Mouse (Mus musculus): ENCODE results near the gene Akap6. TPM values are rescaled to one million over a fixed set of nuclear protein-coding genes. Genes with fewer than 3 reads are reported as not detected.

Gene Akap6
- total RNA-seq, 2 experiments from 2014 or later = 25.6 to 37.0 TPM

DNA sequence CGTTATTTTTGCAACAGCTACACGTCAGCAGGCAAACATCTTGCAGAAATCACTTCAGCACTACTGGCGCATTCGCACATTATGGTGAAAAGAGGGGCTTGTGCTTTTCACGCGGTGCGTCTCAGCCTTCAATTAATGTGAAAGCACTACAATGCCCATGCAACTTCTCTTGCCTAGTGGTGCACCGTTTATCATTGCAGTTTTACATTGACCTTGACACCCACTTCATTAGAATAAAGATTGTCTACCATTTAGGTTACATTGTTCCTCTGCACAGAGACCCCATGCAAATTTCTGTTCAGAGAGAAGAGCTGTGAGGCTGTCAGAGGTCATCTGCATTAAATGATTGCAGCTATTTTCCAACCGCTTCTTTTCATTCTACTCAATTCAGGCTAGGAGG is 363.8 kb downstream of the Akap6 start:
- intact Hi-C loops (cut with DNase I) = no loop called here
- Histone ChIP-seq H3K27ac (no peak overlapping the region), H3K4me3 (no peak overlapping the region)
- no peak for TF ChIP-seq CTCF (IDR thresholded peaks at IDR 0.05)
- no peak for DNase-seq

DNA sequence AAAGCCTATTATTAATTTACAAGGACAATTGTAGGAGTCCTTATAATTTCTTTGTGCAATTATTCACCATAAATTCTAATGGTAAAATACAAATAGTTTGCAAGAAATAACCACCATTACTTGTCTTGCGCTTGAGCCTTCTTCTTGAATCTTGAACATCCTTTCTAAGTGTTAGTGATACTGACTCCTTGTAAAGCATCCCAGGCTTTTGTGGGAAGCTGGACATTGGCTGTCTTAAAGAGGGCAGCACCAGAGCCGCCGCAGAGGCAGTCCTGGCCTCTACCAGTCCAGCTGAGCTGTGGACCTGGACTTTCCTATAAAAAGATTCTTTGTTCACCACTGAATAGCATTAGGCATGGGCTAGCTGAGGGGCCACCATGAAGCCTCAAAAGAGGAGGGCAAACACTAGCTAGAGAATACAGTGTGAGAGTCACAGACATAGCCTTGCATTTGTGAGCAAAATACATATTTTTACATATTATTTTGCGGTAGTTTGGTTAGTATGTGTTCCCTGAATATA is 365.1 kb downstream of the Akap6 start:
- no peak for TF ChIP-seq CTCF (IDR thresholded peaks at IDR 0.05)
- intact Hi-C loops (cut with DNase I) = no loop called here
- no peak for DNase-seq
- H3K27ac ChIP-seq = no peak overlapping the region
- H3K4me3 ChIP-seq = no peak overlapping the region

DNA sequence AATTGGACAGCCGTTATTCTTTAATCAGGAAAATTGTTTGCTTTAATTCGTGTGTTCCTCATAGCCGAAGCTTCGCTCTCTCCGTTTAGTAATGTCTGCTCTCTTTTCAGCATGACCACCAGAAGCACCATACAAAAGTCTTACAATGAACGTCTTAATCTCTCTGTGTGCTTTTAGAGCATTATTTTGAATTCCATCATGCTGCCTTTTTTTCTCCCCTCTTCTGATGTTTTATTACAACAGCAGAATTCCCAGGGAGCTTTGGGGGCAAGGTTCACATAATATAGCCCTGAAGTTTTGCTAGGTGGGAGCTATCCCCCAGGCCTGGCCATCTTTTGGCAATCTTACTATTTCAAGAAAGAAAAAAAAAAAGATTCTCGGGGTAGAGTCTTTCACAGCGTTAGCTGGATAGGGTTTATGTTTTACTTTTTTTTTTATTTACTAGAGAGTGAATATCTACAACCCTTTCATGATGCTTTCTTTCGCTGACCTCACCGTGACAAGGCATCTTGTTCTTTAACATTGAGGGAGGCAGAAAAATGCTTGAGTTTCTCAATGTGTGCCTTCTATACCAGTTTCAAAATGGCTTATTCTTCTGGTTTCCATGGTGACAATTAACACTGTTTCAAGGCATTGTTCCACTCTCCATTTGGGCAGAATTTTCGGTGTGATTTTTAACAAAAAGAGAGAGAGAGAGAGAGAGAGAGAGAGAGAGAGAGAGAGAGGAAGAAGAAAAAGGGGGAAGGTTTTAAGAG is 366.0 kb downstream of the Akap6 start:
- Histone ChIP-seq H3K4me3 (no peak overlapping the region), H3K27ac (no peak overlapping the region)
- TF ChIP-seq CTCF (IDR thresholded peaks at IDR 0.05) = no peak
- intact Hi-C loops (cut with DNase I) = no loop called here
- no peak for DNase-seq

DNA sequence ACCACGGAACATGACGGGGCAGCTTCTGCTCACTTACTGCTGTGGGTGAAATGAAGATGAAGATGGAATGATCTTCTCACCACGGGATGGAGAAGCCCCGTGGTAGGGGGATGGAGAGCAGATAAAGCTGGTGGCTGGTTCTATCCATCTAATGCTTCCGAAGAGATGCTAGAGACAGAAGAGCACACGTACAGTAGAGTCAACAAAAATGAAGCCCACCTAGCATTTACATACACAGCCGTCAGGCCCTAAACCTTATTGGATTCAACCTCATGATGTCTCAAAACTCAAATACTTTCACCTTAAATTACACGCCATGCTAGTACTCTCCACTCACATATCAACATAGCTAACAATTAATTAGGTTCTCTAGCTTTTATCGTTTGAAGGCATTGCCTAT is 367.1 kb downstream of the Akap6 start:
- no peak for DNase-seq

DNA sequence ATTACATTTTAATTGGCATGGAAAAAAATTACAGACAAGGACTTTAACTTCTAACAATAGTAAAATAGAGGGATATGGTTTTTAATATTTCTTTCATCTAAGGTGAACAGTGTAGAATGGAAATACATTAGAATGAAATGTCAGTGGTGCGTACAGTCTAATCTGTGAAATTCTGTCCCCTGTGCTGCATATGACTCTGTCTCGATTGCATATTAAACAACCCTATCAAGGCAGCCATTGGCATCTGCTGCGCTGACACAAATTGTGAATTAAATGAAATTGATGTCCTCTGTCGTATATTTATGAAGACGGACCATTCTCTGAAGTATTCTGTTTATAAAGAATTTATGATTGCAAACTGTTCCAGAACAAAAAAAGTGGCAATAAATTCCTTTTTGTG is 371.7 kb downstream of the Akap6 start:
- intact Hi-C loops (cut with DNase I) = no loop called here
- no peak for DNase-seq
- Histone ChIP-seq H3K27ac (no peak overlapping the region), H3K4me3 (no peak overlapping the region)
- TF ChIP-seq CTCF (IDR thresholded peaks at IDR 0.05) = no peak

More for the DNA sequence above, 367.1 kb downstream of the Akap6 start:
- no peak overlapping the region for H3K4me3 ChIP-seq
- no peak overlapping the region for H3K27ac ChIP-seq
- intact Hi-C loops (cut with DNase I) = no loop called here
- TF ChIP-seq CTCF (IDR thresholded peaks at IDR 0.05) = no peak

DNA sequence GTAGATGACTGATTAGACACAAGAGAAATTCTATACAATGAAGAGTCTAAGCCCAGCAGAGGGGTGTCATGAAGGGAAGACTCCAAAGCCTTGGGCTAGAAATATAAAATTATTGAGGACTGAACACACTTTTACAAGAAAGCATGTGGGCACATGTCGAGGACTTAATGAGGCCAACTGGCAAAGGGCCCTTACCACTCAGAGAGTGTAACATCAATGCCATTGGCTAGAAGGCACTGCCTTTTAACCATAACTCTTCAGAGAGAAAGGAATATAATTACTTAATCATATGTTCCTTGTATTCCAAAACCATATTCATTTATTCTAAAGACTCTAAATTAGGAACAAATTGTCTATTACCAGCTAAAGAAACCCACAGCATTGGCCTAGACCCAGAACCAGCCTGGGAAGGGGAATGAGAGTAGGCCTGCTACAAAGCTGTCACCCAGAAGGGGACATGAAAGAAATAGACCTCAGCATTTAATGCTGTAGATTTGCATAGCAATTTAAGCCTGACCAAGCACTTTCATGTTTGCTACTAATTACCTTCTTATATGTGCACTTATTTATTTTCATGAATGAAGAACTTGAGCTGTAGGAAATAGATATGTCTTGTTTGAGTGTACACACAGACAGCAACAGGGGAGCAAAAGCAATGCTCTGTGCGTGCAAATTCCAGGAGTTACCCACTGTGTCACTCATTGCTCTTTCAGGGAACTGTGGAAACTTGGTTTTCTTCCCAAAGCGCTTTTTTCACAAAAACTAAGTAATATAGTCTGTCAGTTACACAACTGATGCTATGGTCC is 377.6 kb downstream of the Akap6 start:
- no peak for DNase-seq
- no peak overlapping the region for H3K27ac ChIP-seq
- intact Hi-C loops (cut with DNase I) = no loop called here
- no peak overlapping the region for H3K4me3 ChIP-seq
- no peak for TF ChIP-seq CTCF (IDR thresholded peaks at IDR 0.05)

DNA sequence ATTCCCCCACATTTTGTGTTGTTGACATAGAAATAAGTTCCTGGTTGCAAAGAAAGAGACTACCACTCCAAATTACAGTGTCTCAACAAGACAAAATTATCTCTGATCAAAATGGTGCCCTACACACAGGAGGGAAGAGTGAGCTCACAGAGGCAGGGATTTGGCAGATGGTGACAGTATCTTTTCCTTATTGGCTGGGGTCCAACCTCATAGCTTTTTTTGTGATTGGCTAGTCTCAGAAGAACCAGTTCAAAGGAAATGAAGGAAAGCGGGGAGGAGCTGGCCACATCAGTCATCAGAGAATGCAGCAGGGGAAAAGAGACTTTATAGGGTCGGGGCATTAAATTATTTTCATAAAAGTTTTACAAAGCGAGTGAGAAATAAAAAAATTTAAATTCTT is 386.6 kb downstream of the Akap6 start:
- no peak for TF ChIP-seq CTCF (IDR thresholded peaks at IDR 0.05)
- Histone ChIP-seq H3K4me3 (no peak overlapping the region), H3K27ac (no peak overlapping the region)
- no peak for DNase-seq
- intact Hi-C loops (cut with DNase I) = no loop called here

DNA sequence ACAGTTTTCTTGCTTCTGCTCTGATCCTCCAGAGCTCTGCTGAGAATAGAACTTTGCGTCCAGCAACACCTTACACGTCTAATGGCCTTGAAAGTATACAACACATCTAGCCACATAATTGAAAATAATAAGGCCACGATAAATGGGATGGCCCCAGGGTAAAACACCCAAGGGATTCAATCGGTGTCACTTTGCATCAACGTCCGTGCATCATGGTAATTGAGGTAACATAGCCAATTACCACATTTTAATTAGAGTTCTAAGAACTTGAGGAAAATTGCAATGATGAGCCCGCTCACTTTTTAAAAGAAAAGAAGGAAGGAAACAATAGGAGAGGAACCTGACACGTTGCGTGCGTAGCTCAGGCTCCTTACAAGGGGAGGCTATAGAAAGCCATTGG is 413.1 kb downstream of the Akap6 start:
- TF ChIP-seq CTCF (IDR thresholded peaks at IDR 0.05) = no peak
- no peak overlapping the region for H3K4me3 ChIP-seq
- no peak overlapping the region for H3K27ac ChIP-seq
- intact Hi-C loops (cut with DNase I) = no loop called here
- DNase-seq = no peak

DNA sequence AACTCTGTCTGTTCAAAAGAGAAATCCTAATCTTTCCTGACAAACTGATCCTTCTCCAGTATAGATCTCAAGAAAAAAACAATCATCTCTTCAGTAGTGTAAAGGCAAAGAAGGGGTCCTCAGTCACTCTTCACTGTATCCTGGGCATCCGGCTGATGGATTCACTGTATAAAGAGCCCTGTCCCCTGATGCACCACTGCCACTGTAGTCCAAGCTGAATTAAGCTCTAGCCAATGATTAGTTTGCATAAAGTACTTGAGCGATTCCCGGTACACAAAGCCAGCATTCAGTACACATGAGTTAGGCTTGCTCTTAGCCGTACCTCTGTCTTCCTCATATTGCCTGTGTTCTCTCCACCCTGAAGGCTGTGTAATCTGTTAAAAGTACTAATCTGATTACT is 420.2 kb downstream of the Akap6 start:
- no peak for DNase-seq
- no peak overlapping the region for H3K4me3 ChIP-seq
- intact Hi-C loops (cut with DNase I) = no loop called here
- no peak for TF ChIP-seq CTCF (IDR thresholded peaks at IDR 0.05)
- H3K27ac ChIP-seq = no peak overlapping the region

DNA sequence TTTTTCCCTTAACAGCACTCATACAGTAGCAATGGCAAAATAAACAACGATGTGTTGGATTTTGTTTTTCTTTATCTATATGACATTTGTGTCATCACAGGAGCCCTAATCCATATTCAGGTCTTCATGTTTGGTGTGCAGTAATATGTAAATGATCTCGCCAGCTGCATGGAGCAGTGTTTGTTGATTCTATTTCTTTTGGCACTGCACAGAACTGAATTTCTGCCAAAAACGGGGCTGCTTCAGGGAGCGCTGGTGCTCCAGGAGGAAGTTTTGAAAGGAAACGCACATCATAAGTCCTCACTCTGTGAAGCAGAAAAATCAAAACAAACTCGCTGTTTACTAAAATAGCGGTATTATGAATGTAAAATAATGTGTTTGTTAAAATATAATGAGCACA is 424.9 kb downstream of the Akap6 start:
- intact Hi-C loops (cut with DNase I) = no loop called here
- peak overlapping the region; percentile 54 for H3K4me3 ChIP-seq
- TF ChIP-seq CTCF (IDR thresholded peaks at IDR 0.05) = no peak
- H3K27ac ChIP-seq = peak overlapping the region; percentile 53; the same call in 1 of the 2 replicates
- no peak for DNase-seq

DNA sequence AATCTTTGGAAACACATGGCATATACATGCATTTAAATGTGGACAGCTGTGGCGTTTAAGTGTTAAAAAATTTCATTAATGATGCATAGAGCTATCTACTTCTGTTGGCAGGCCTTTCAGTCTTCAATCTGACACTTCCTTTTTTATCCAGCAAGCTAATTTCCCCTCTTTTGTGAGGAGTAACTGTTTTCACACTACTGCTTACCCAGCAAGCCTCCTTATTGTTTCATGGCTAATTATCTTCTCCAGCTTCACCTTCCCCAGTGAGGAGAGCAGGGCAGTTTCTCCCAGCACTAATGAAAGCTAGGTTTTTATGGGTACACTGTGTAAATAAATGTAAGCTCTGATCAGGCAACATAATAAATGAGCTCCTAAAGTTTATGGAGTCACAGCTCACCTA is 425.5 kb downstream of the Akap6 start:
- no peak for DNase-seq
- intact Hi-C loops (cut with DNase I) = no loop called here
- Histone ChIP-seq H3K4me3 (no peak overlapping the region; the same call in 1 of the 2 replicates), H3K27ac (peak overlapping the region; percentile 53; the same call in 1 of the 2 replicates)
- TF ChIP-seq CTCF (IDR thresholded peaks at IDR 0.05) = no peak

DNA sequence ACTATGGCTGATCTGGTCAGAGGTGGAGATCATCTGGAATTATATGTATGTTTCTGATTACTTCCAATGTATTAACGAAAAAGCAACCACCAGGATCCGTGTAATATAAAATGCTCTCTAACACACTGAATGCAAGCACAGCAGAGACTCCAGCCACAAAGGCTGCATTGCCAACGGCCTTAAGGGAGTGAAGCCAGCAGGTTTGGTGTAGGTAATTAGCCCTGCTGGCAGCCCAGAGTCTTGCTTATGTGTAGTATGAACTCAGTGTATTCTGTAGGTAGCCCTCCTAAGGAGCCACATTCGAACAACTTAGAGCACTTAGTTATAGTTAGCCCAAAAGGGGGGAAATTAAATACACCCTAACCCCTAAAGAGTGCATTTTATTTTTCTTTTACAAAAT is 426.1 kb downstream of the Akap6 start:
- H3K4me3 ChIP-seq = no peak overlapping the region
- intact Hi-C loops (cut with DNase I) = no loop called here
- DNase-seq = no peak
- no peak for TF ChIP-seq CTCF (IDR thresholded peaks at IDR 0.05)
- H3K27ac ChIP-seq = 0 out of 2 replicates have a peak overlapping the region, but pooled peaks have one; percentile 53

DNA sequence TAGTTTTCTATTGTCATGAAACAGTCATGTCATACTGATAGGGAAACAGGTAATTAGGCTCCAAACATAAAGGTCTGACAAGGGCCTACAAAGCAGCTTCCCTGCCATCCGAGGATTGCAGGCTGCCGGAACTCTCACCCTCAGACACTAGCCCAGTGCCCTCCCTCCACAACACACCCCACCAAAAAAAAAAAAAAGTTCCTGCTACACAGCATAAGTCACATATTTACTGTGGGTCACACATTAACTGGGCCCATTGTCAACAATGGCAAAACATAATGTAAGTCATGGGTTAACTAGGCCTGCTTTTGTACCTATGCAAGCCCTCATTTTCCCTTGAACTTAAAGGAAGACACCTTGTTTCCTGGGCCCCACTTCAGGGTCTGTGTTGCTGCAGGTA is 435.0 kb downstream of the Akap6 start:
- TF ChIP-seq CTCF (IDR thresholded peaks at IDR 0.05) = no peak
- DNase-seq = no peak
- Histone ChIP-seq H3K27ac (no peak overlapping the region), H3K4me3 (no peak overlapping the region)
- intact Hi-C loops (cut with DNase I) = no loop called here

Data from gastrocnemius, adult 2 months (tissue).